Mouse (Mus musculus): Measurements from ENCODE around the gene Camk1d.

- TF ChIP-seq GATA1 (IDR thresholded peaks at IDR 0.05; ENCODE audit: borderline replicate concordance, low read length), result no peak
- TF ChIP-seq FLI1 (IDR thresholded peaks at IDR 0.05; ENCODE audit: low read length), result no peak
Observed at GRCm38 (mm10) chr2:5610521-5610920, 103.8 kb downstream of the Camk1d start.
